Mouse (Mus musculus): ENCODE measurements around the gene Tshz2. TPM values are rescaled to one million over a fixed set of nuclear protein-coding genes. Genes with fewer than 3 reads are reported as not detected.
"Not testable (repeated sequence)": the region's sequence is repeated elsewhere in the genome, so short reads cannot be mapped to it uniquely, and the experiment has no call there.

Gene Tshz2
- polyA plus RNA-seq, 1 experiment from 2014 or later: 1.3 TPM

- Histone ChIP-seq H3K36me3 (ENCODE audit: control insufficient read depth, insufficient read depth, low read length) (no peaks in the 10 kb centered on the region), H3K4me1 (ENCODE audit: control insufficient read depth, insufficient read depth, low read length) (peaks cover 2% of the 10 kb centered on the region; the same call in 1 of the 2 replicates), H3K9me3 (ENCODE audit: control insufficient read depth, low read length) (no peaks in the 10 kb centered on the region), H3K4me2 (no peak overlapping the region), H3K9ac (ENCODE audit: low read length) (no peak overlapping the region), H3K4me3 (ENCODE audit: low read depth, low read length) (no peak overlapping the region), H3K27ac (ENCODE audit: low read depth, low read length) (no peak overlapping the region), H3K27me3 (ENCODE audit: control insufficient read depth, insufficient read depth, low read length) (no peaks in the 10 kb centered on the region)
- no peak for DNase-seq (ENCODE audit: low spot score, missing footprints)
- ATAC-seq (ENCODE audit: low FRiP score): no peak
- WGBS: 92% methylated on average over 13 of the region's 13 CpGs
Measured at GRCm38 (mm10) chr2:169838521-169838920, 205.7 kb downstream of the Tshz2 start.

- Histone ChIP-seq H3K36me3 (ENCODE audit: control insufficient read depth, insufficient read depth, low read length) (no peaks in the 10 kb centered on the region), H3K4me3 (ENCODE audit: low read depth, low read length) (no peak overlapping the region), H3K4me2 (no peak overlapping the region), H3K27ac (ENCODE audit: low read depth, low read length) (no peak overlapping the region), H3K9me3 (ENCODE audit: control insufficient read depth, low read length) (no peaks in the 10 kb centered on the region), H3K27me3 (ENCODE audit: control insufficient read depth, insufficient read depth, low read length) (no peaks in the 10 kb centered on the region), H3K4me1 (ENCODE audit: control insufficient read depth, insufficient read depth, low read length) (no peaks in the 10 kb centered on the region), H3K9ac (ENCODE audit: low read length) (no peak overlapping the region)
- WGBS: 75% methylated on average over 10 of the region's 10 CpGs
- ATAC-seq (ENCODE audit: low FRiP score) (no peak), DNase-seq (ENCODE audit: low spot score, missing footprints) (no peak)
Measured at GRCm38 (mm10) chr2:169841442-169841841, 208.6 kb downstream of the Tshz2 start.

DNA sequence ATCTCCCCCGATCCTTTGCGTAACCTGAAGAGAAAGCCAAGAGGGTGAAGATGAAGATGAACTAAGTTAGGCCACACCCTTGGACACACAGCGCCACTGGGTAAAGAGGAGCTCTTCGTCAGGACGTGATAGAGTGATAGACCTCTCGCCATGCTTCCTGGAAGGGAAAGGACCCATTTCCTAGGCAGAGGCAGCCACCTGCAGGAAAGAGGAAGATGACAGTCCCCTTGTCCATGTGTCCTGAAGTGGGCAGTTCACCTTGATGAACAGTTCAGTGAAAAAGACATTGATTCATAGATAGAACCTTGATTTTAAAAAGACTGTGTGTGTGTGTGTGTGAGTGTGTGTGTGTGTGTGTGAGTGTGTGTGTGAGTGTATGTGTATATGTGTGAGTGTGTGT lies 209.7 kb downstream of the Tshz2 start:
- no peak overlapping the region for H3K4me2 ChIP-seq
- ATAC-seq (ENCODE audit: low FRiP score) (no peak), DNase-seq (ENCODE audit: low spot score, missing footprints) (no peak)
- no peak overlapping the region for H3K27ac ChIP-seq (ENCODE audit: low read depth, low read length)
- no peaks in the 10 kb centered on the region for H3K36me3 ChIP-seq (ENCODE audit: control insufficient read depth, insufficient read depth, low read length)
- no peaks in the 10 kb centered on the region for H3K4me1 ChIP-seq (ENCODE audit: control insufficient read depth, insufficient read depth, low read length)
- H3K4me3 ChIP-seq (ENCODE audit: low read depth, low read length): no peak overlapping the region
- no peak overlapping the region for H3K9ac ChIP-seq (ENCODE audit: low read length)
- 81% methylated on average over 6 of the region's 6 CpGs for WGBS
- no peaks in the 10 kb centered on the region for H3K9me3 ChIP-seq (ENCODE audit: control insufficient read depth, low read length)
- H3K27me3 ChIP-seq (ENCODE audit: control insufficient read depth, insufficient read depth, low read length): no peaks in the 10 kb centered on the region

GRCm38 (mm10) chr2:169843553-169843952 lies 210.7 kb downstream of the Tshz2 start:
- H3K27me3 ChIP-seq (ENCODE audit: control insufficient read depth, insufficient read depth, low read length): no peaks in the 10 kb centered on the region
- no peak overlapping the region for H3K4me2 ChIP-seq
- no peak overlapping the region for H3K4me3 ChIP-seq (ENCODE audit: low read depth, low read length)
- H3K36me3 ChIP-seq (ENCODE audit: control insufficient read depth, insufficient read depth, low read length): no peaks in the 10 kb centered on the region
- no peak overlapping the region for H3K27ac ChIP-seq (ENCODE audit: low read depth, low read length)
- no peaks in the 10 kb centered on the region for H3K4me1 ChIP-seq (ENCODE audit: control insufficient read depth, insufficient read depth, low read length)
- no peak for DNase-seq (ENCODE audit: low spot score, missing footprints)
- H3K9me3 ChIP-seq (ENCODE audit: control insufficient read depth, low read length): no peaks in the 10 kb centered on the region
- WGBS: 84% methylated on average over 6 of the region's 6 CpGs
- ATAC-seq (ENCODE audit: low FRiP score): no peak
- H3K9ac ChIP-seq (ENCODE audit: low read length): no peak overlapping the region

DNA sequence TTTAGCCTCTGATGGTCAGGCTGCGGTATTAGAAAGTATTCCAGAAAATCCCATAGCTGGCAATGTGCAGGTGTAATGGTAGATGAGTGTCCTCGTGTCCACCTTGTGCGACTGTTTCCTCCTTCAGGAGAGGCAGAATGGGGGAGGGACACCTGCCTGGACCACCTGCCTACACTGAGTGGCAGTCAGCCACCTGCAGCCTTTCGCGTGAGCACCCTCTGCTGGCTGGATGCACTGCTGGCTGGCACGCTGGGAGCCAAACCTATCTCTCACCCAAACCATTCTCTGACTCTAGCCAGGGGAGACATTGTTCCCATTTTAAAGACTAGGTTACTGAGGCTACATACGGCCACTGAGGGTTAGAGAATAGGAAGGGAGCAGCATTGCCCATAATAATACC lies 216.3 kb downstream of the Tshz2 start:
- Histone ChIP-seq H3K27ac (ENCODE audit: low read depth, low read length) (no peak overlapping the region), H3K4me3 (ENCODE audit: low read depth, low read length) (no peak overlapping the region), H3K9ac (ENCODE audit: low read length) (no peak overlapping the region), H3K4me1 (ENCODE audit: control insufficient read depth, insufficient read depth, low read length) (no peaks in the 10 kb centered on the region), H3K36me3 (ENCODE audit: control insufficient read depth, insufficient read depth, low read length) (no peaks in the 10 kb centered on the region), H3K27me3 (ENCODE audit: control insufficient read depth, insufficient read depth, low read length) (no peaks in the 10 kb centered on the region), H3K4me2 (no peak overlapping the region), H3K9me3 (ENCODE audit: control insufficient read depth, low read length) (no peaks in the 10 kb centered on the region)
- 40% methylated on average over 7 of the region's 7 CpGs for WGBS
- DNase-seq (ENCODE audit: low spot score, missing footprints): no peak
- no peak for ATAC-seq (ENCODE audit: low FRiP score)

DNA sequence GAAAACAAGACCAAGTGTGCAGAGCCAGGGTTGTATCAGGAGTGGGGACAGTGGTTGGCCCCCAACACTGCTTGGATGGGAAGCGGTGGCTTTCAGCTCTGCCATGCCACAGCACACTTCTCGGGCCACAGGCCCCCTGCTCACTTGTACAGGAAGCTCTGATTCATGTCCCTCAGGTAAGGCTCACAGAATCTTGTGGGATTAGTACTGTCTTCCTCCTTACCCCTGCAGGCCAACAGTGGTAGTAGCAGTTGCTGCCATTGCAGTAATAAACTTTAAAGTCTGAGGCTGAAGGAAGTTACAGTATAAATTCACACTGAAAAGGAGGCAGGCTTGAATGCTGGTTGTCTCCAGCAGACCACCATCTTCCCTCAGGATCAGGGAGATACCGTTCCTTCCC lies 216.7 kb downstream of the Tshz2 start:
- WGBS: 74% methylated on average over 3 of the region's 3 CpGs

GRCm38 (mm10) chr2:169851606-169852005 lies 218.8 kb downstream of the Tshz2 start:
- no peaks in the 10 kb centered on the region for H3K4me1 ChIP-seq (ENCODE audit: control insufficient read depth, insufficient read depth, low read length)
- H3K27me3 ChIP-seq (ENCODE audit: control insufficient read depth, insufficient read depth, low read length): no peaks in the 10 kb centered on the region
- no peaks in the 10 kb centered on the region for H3K36me3 ChIP-seq (ENCODE audit: control insufficient read depth, insufficient read depth, low read length)
- no peaks in the 10 kb centered on the region for H3K9me3 ChIP-seq (ENCODE audit: control insufficient read depth, low read length)
- H3K4me2 ChIP-seq: no peak overlapping the region
- DNase-seq (ENCODE audit: low spot score, missing footprints) (no peak), ATAC-seq (ENCODE audit: low FRiP score) (no peak)
- 83% methylated on average over 5 of the region's 5 CpGs for WGBS
- H3K9ac ChIP-seq (ENCODE audit: low read length): no peak overlapping the region
- H3K27ac ChIP-seq (ENCODE audit: low read depth, low read length): no peak overlapping the region
- H3K4me3 ChIP-seq (ENCODE audit: low read depth, low read length): no peak overlapping the region

More for the DNA sequence above, 216.7 kb downstream of the Tshz2 start:
- H3K9me3 ChIP-seq (ENCODE audit: control insufficient read depth, low read length): no peaks in the 10 kb centered on the region
- H3K4me2 ChIP-seq: no peak overlapping the region
- H3K4me1 ChIP-seq (ENCODE audit: control insufficient read depth, insufficient read depth, low read length): no peaks in the 10 kb centered on the region
- no peak for DNase-seq (ENCODE audit: low spot score, missing footprints)
- H3K27ac ChIP-seq (ENCODE audit: low read depth, low read length): no peak overlapping the region
- no peak overlapping the region for H3K9ac ChIP-seq (ENCODE audit: low read length)
- no peaks in the 10 kb centered on the region for H3K36me3 ChIP-seq (ENCODE audit: control insufficient read depth, insufficient read depth, low read length)
- no peak overlapping the region for H3K4me3 ChIP-seq (ENCODE audit: low read depth, low read length)
- no peaks in the 10 kb centered on the region for H3K27me3 ChIP-seq (ENCODE audit: control insufficient read depth, insufficient read depth, low read length)
- no peak for ATAC-seq (ENCODE audit: low FRiP score)

- H3K4me2 ChIP-seq: no peak overlapping the region
- DNase-seq (ENCODE audit: low spot score, missing footprints) (no peak), ATAC-seq (ENCODE audit: low FRiP score) (no peak)
- H3K9me3 ChIP-seq (ENCODE audit: control insufficient read depth, low read length): no peaks in the 10 kb centered on the region
- H3K4me1 ChIP-seq (ENCODE audit: control insufficient read depth, insufficient read depth, low read length): no peaks in the 10 kb centered on the region
- no peak overlapping the region for H3K9ac ChIP-seq (ENCODE audit: low read length)
- WGBS: 87% methylated on average over 11 of the region's 11 CpGs
- H3K4me3 ChIP-seq (ENCODE audit: low read depth, low read length): no peak overlapping the region
- H3K27me3 ChIP-seq (ENCODE audit: control insufficient read depth, insufficient read depth, low read length): no peaks in the 10 kb centered on the region
- H3K27ac ChIP-seq (ENCODE audit: low read depth, low read length): no peak overlapping the region
- no peaks in the 10 kb centered on the region for H3K36me3 ChIP-seq (ENCODE audit: control insufficient read depth, insufficient read depth, low read length)
Measured at GRCm38 (mm10) chr2:169854491-169854890, 221.7 kb downstream of the Tshz2 start.

GRCm38 (mm10) chr2:169857041-169857440 lies 224.2 kb downstream of the Tshz2 start:
- not testable (repeated sequence) for ATAC-seq (ENCODE audit: low FRiP score); H3K36me3 ChIP-seq (ENCODE audit: control insufficient read depth, insufficient read depth, low read length); H3K4me1 ChIP-seq (ENCODE audit: control insufficient read depth, insufficient read depth, low read length); H3K27me3 ChIP-seq (ENCODE audit: control insufficient read depth, insufficient read depth, low read length); H3K27ac ChIP-seq (ENCODE audit: low read depth, low read length); DNase-seq (ENCODE audit: low spot score, missing footprints); H3K9ac ChIP-seq (ENCODE audit: low read length); H3K9me3 ChIP-seq (ENCODE audit: control insufficient read depth, low read length); H3K4me3 ChIP-seq (ENCODE audit: low read depth, low read length); H3K4me2 ChIP-seq

Measured in midbrain, embryonic 11.5 days (tissue).